Mouse (Mus musculus): ENCODE results near the gene Cd320.
"Not testable (repeated sequence)": the region's sequence is repeated elsewhere in the genome, so short reads cannot be mapped to it uniquely, and the experiment has no call there.

Gene Cd320

GRCm38 (mm10) chr17:33897114-33897794, 54.4 kb downstream of the Cd320 start:
- peak; percentile 95 for DNase-seq (ENCODE audit: low read depth, low spot score)

DNA sequence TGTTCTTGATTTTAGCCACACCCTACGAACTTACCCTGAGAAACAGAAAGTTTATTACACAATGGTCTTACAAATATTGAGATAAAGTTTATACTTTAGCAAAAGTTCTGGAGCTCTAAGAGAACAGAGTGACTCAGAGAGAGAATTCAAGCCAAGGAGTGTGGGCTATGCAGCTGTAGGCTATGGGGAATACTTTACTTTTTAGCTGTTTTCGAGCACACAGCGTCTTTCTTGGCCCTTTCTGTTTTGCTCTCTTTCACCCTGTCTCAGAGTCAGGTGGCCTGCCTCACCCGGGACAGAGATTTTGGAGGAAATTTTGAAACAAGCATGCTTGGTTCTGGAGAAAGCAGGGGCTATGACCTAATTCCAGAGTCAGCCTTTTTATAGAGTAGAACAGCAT, 55.3 kb downstream of the Cd320 start:
- not testable (repeated sequence) for DNase-seq (ENCODE audit: low read depth, low spot score)

All from 3T3-L1 (cell line).